Mouse (Mus musculus): Measurements from ENCODE around the gene Vwa2. TPM values are rescaled to one million over a fixed set of nuclear protein-coding genes. Genes with fewer than 3 reads are reported as not detected.

The Vwa2 gene
- polyA plus RNA-seq (2015; fragmentation: Nextera tagmentation; extraction: Ambion mirVana): 0.57 and 0.70 TPM in 2 replicates

GRCm38 (mm10) chr19:56873816-56874600 is at the start of gene Vwa2:
Gene Vwa2, plus strand, starts transcription at chr19:56874249.
- Histone ChIP-seq H3K27ac (ENCODE audit: low read length) (no peak within 1 kb of the TSS), H3K27me3 (ENCODE audit: control insufficient read depth, insufficient read depth, low read depth, low read length) (peaks cover 41% of the 10 kb centered on the region), H3K9ac (ENCODE audit: low read depth, low read length) (peak within 1 kb of the TSS; percentile 53), H3K9me3 (replicated peaks; ENCODE audit: control insufficient read depth, low read length, poor library complexity, severe bottlenecking) (no peaks in the 10 kb centered on the region), H3K4me1 (ENCODE audit: control insufficient read depth, insufficient read depth, low read length) (peaks cover 14% of the 10 kb centered on the region), H3K36me3 (ENCODE audit: control insufficient read depth, insufficient read depth, low read length) (no peaks in the 10 kb centered on the region), H3K4me2 (ENCODE audit: low read length) (peak within 1 kb of the TSS; percentile 96), H3K4me3 (ENCODE audit: low read depth, low read length) (peak within 1 kb of the TSS; percentile 50)
- ATAC-seq: 0 out of 2 replicates have a peak, but pooled peaks have one; percentile 25
- WGBS: 4% methylated on average over 68 of the region's 71 CpGs

- Histone ChIP-seq H3K36me3 (ENCODE audit: control insufficient read depth, insufficient read depth, low read length) (no peaks in the 10 kb centered on the region), H3K4me2 (ENCODE audit: low read length) (peak within 1 kb of the TSS; percentile 49), H3K9me3 (replicated peaks; ENCODE audit: control insufficient read depth, low read length, poor library complexity, severe bottlenecking) (no peaks in the 10 kb centered on the region), H3K27me3 (ENCODE audit: control insufficient read depth, insufficient read depth, low read depth, low read length) (no peaks in the 10 kb centered on the region), H3K4me3 (ENCODE audit: low read depth, low read length) (peak within 1 kb of the TSS; percentile 16), H3K9ac (ENCODE audit: low read depth, low read length) (no peak within 1 kb of the TSS), H3K4me1 (ENCODE audit: control insufficient read depth, insufficient read depth, low read length) (peaks cover 3% of the 10 kb centered on the region; the same call in 1 of the 2 replicates), H3K27ac (ENCODE audit: low read length) (no peak within 1 kb of the TSS)
- no peak for ATAC-seq
- 63% methylated on average over 43 of the region's 44 CpGs for WGBS
These were observed 47.9 kb upstream of the Vwa2 start, which contains the start of gene Tdrd1 for GRCm38 (mm10) chr19:56826047-56826631. Gene Tdrd1, plus strand, starts transcription at chr19:56826209.

GRCm38 (mm10) chr19:56828305-56828704 is 45.7 kb upstream of the Vwa2 start:
- WGBS: 84% methylated on average over 11 of the region's 11 CpGs
- no peak for ATAC-seq

GRCm38 (mm10) chr19:56829267-56829666 is 44.8 kb upstream of the Vwa2 start:
- Histone ChIP-seq H3K9me3 (replicated peaks; ENCODE audit: control insufficient read depth, low read length, poor library complexity, severe bottlenecking) (no peaks in the 10 kb centered on the region), H3K27me3 (ENCODE audit: control insufficient read depth, insufficient read depth, low read depth, low read length) (no peaks in the 10 kb centered on the region), H3K4me2 (ENCODE audit: low read length) (no peak overlapping the region), H3K4me3 (ENCODE audit: low read depth, low read length) (no peak overlapping the region), H3K9ac (ENCODE audit: low read depth, low read length) (no peak overlapping the region), H3K36me3 (ENCODE audit: control insufficient read depth, insufficient read depth, low read length) (no peaks in the 10 kb centered on the region), H3K4me1 (ENCODE audit: control insufficient read depth, insufficient read depth, low read length) (no peaks in the 10 kb centered on the region), H3K27ac (ENCODE audit: low read length) (no peak overlapping the region)
- WGBS: 92% methylated on average over 9 of the region's 9 CpGs
- no peak for ATAC-seq

More at GRCm38 (mm10) chr19:56828305-56828704, 45.7 kb upstream of the Vwa2 start:
- Histone ChIP-seq H3K4me1 (ENCODE audit: control insufficient read depth, insufficient read depth, low read length) (no peaks in the 10 kb centered on the region), H3K9me3 (replicated peaks; ENCODE audit: control insufficient read depth, low read length, poor library complexity, severe bottlenecking) (no peaks in the 10 kb centered on the region), H3K4me3 (ENCODE audit: low read depth, low read length) (no peak overlapping the region), H3K4me2 (ENCODE audit: low read length) (no peak overlapping the region), H3K36me3 (ENCODE audit: control insufficient read depth, insufficient read depth, low read length) (no peaks in the 10 kb centered on the region), H3K27ac (ENCODE audit: low read length) (no peak overlapping the region), H3K9ac (ENCODE audit: low read depth, low read length) (no peak overlapping the region), H3K27me3 (ENCODE audit: control insufficient read depth, insufficient read depth, low read depth, low read length) (no peaks in the 10 kb centered on the region)

- Histone ChIP-seq H3K27ac (ENCODE audit: low read length) (no peak overlapping the region), H3K9me3 (replicated peaks; ENCODE audit: control insufficient read depth, low read length, poor library complexity, severe bottlenecking) (no peaks in the 10 kb centered on the region), H3K27me3 (ENCODE audit: control insufficient read depth, insufficient read depth, low read depth, low read length) (no peaks in the 10 kb centered on the region), H3K9ac (ENCODE audit: low read depth, low read length) (no peak overlapping the region), H3K4me1 (ENCODE audit: control insufficient read depth, insufficient read depth, low read length) (no peaks in the 10 kb centered on the region), H3K4me2 (ENCODE audit: low read length) (no peak overlapping the region), H3K4me3 (ENCODE audit: low read depth, low read length) (no peak overlapping the region), H3K36me3 (ENCODE audit: control insufficient read depth, insufficient read depth, low read length) (no peaks in the 10 kb centered on the region)
- WGBS: 84% methylated on average over 4 of the region's 4 CpGs
- no peak for ATAC-seq
These were observed 43.9 kb upstream of the Vwa2 start for GRCm38 (mm10) chr19:56830163-56830562.

- 32% methylated on average over 9 of the region's 9 CpGs for WGBS
- Histone ChIP-seq H3K9me3 (replicated peaks; ENCODE audit: control insufficient read depth, low read length, poor library complexity, severe bottlenecking) (no peaks in the 10 kb centered on the region), H3K36me3 (ENCODE audit: control insufficient read depth, insufficient read depth, low read length) (no peaks in the 10 kb centered on the region), H3K27ac (ENCODE audit: low read length) (no peak overlapping the region), H3K4me3 (ENCODE audit: low read depth, low read length) (no peak overlapping the region), H3K4me2 (ENCODE audit: low read length) (no peak overlapping the region), H3K27me3 (ENCODE audit: control insufficient read depth, insufficient read depth, low read depth, low read length) (no peaks in the 10 kb centered on the region), H3K9ac (ENCODE audit: low read depth, low read length) (no peak overlapping the region), H3K4me1 (ENCODE audit: control insufficient read depth, insufficient read depth, low read length) (no peaks in the 10 kb centered on the region)
- ATAC-seq: no peak
These were observed 38.7 kb upstream of the Vwa2 start for GRCm38 (mm10) chr19:56835340-56835739.

GRCm38 (mm10) chr19:56838942-56839706 is 34.9 kb upstream of the Vwa2 start:
- Histone ChIP-seq H3K9me3 (replicated peaks; ENCODE audit: control insufficient read depth, low read length, poor library complexity, severe bottlenecking) (no peaks in the 10 kb centered on the region), H3K27me3 (ENCODE audit: control insufficient read depth, insufficient read depth, low read depth, low read length) (no peaks in the 10 kb centered on the region; the same call in 1 of the 2 replicates), H3K4me3 (ENCODE audit: low read depth, low read length) (no peak overlapping the region), H3K27ac (ENCODE audit: low read length) (no peak overlapping the region), H3K4me1 (ENCODE audit: control insufficient read depth, insufficient read depth, low read length) (no peaks in the 10 kb centered on the region), H3K9ac (ENCODE audit: low read depth, low read length) (no peak overlapping the region), H3K4me2 (ENCODE audit: low read length) (no peak overlapping the region), H3K36me3 (ENCODE audit: control insufficient read depth, insufficient read depth, low read length) (no peaks in the 10 kb centered on the region)
- no peak for ATAC-seq
- WGBS: 69% methylated on average over 17 of the region's 17 CpGs

- Histone ChIP-seq H3K4me2 (ENCODE audit: low read length) (no peak overlapping the region), H3K36me3 (ENCODE audit: control insufficient read depth, insufficient read depth, low read length) (no peaks in the 10 kb centered on the region), H3K9ac (ENCODE audit: low read depth, low read length) (no peak overlapping the region), H3K27ac (ENCODE audit: low read length) (no peak overlapping the region), H3K27me3 (ENCODE audit: control insufficient read depth, insufficient read depth, low read depth, low read length) (no peaks in the 10 kb centered on the region; the same call in 1 of the 2 replicates), H3K4me1 (ENCODE audit: control insufficient read depth, insufficient read depth, low read length) (no peaks in the 10 kb centered on the region), H3K9me3 (replicated peaks; ENCODE audit: control insufficient read depth, low read length, poor library complexity, severe bottlenecking) (no peaks in the 10 kb centered on the region), H3K4me3 (ENCODE audit: low read depth, low read length) (no peak overlapping the region)
- WGBS: 80% methylated on average over 12 of the region's 12 CpGs
- ATAC-seq: no peak
These were observed 31.1 kb upstream of the Vwa2 start for GRCm38 (mm10) chr19:56842974-56843373.

All from midbrain, embryonic 16.5 days (tissue).